Mouse (Mus musculus): ENCODE data around the gene Rrm1.
"Not testable (repeated sequence)": the region's sequence is repeated elsewhere in the genome, so short reads cannot be mapped to it uniquely, and the experiment has no call there.

Gene Rrm1

GRCm38 (mm10) chr7:102441657-102442391, at the start of gene Rrm1:
Rrm1 (plus strand) TSS chr7:102441695.
- in situ Hi-C loops (cut with MboI, MseI), result no loop called here

GRCm38 (mm10) chr7:102393898-102394297, 47.6 kb upstream of the Rrm1 start:
- in situ Hi-C loops (cut with MboI, MseI), result no loop called here

- in situ Hi-C loops (cut with MboI, MseI), result no loop called here
Observed at GRCm38 (mm10) chr7:102395894-102396293, 45.6 kb upstream of the Rrm1 start.

- in situ Hi-C loops (cut with MboI, MseI), result no loop called here
Observed at GRCm38 (mm10) chr7:102396331-102396730, 45.2 kb upstream of the Rrm1 start.

GRCm38 (mm10) chr7:102399180-102399731, 42.2 kb upstream of the Rrm1 start:
- in situ Hi-C loops (cut with MboI, MseI), result no loop called here

- in situ Hi-C loops (cut with MboI, MseI), result no loop called here
Observed at GRCm38 (mm10) chr7:102404118-102404517, 37.4 kb upstream of the Rrm1 start.

- in situ Hi-C loops (cut with MboI, MseI), result no loop called here
Observed at GRCm38 (mm10) chr7:102407440-102407839, 34.1 kb upstream of the Rrm1 start.

- in situ Hi-C loops (cut with MboI, MseI), result not testable (repeated sequence)
Observed at GRCm38 (mm10) chr7:102415272-102415671, 26.2 kb upstream of the Rrm1 start.

GRCm38 (mm10) chr7:102415841-102416240, 25.7 kb upstream of the Rrm1 start:
- in situ Hi-C loops (cut with MboI, MseI), result no loop called here

GRCm38 (mm10) chr7:102417398-102417797, 24.1 kb upstream of the Rrm1 start:
- in situ Hi-C loops (cut with MboI, MseI), result no loop called here

GRCm38 (mm10) chr7:102422036-102422435, 19.5 kb upstream of the Rrm1 start:
- in situ Hi-C loops (cut with MboI, MseI), result loop anchor here (5.0 kb wide), 1 partner anchor 165 kb away; the partner anchor contains the start of gene Rhog

- in situ Hi-C loops (cut with MboI, MseI), result no loop called here
Observed at GRCm38 (mm10) chr7:102425933-102426685, 15.4 kb upstream of the Rrm1 start.

GRCm38 (mm10) chr7:102434344-102434743, 7.2 kb upstream of the Rrm1 start:
- in situ Hi-C loops (cut with MboI, MseI), result no loop called here

GRCm38 (mm10) chr7:102440822-102441656, 456 bp upstream of the Rrm1 start:
- in situ Hi-C loops (cut with MboI, MseI), result no loop called here

- in situ Hi-C loops (cut with MboI, MseI), result no loop called here
Observed at GRCm38 (mm10) chr7:102442432-102442831, 937 bp downstream of the Rrm1 start.

GRCm38 (mm10) chr7:102444301-102444700, 2.8 kb downstream of the Rrm1 start:
- in situ Hi-C loops (cut with MboI, MseI), result no loop called here

- in situ Hi-C loops (cut with MboI, MseI), result no loop called here
Observed at GRCm38 (mm10) chr7:102446438-102446837, 4.9 kb downstream of the Rrm1 start.

GRCm38 (mm10) chr7:102458618-102459380, 17.3 kb downstream of the Rrm1 start:
- in situ Hi-C loops (cut with MboI, MseI), result no loop called here

GRCm38 (mm10) chr7:102467566-102467965, 26.1 kb downstream of the Rrm1 start:
- in situ Hi-C loops (cut with MboI, MseI), result no loop called here

GRCm38 (mm10) chr7:102472675-102473074, 31.2 kb downstream of the Rrm1 start:
- in situ Hi-C loops (cut with MboI, MseI), result no loop called here

- in situ Hi-C loops (cut with MboI, MseI), result no loop called here
Observed at GRCm38 (mm10) chr7:102476601-102477000, 35.1 kb downstream of the Rrm1 start.
